Comparison of ENCODE assay signal across 14 mouse cellular contexts in the genomic region with DNA sequence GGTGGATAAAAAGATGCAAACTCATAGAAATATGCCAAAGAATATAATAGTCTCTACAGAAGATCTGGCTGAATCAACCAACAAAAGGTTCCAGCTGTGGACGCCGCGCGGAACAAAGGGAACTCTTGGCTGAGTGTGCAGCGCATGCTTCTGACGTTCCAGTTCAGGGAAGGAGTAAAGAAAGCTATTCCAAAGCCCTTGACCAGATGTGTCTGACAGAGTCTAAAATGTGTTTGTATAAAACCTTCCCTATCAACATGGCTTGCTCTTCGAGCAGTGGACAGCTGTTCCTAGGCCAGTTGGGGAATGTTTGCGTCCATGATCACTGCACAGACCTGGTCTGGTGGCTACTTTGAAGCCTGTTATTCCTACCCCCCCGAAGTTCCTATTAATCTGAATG.
DNase-seq lines count a peak whose midpoint lies in the region; ATAC-seq lines count a peak whose summit lies in the region.
"Had no signal": no experiment of that assay in that cellular context is flagged by ENCODE, and none has a peak within 500 bp of the region (broad histone marks: within the 10 kb centered on the region; RNA-seq: fewer than 3 reads in every experiment).

No protein-coding gene starts in this region.

- no peak for ATAC-seq in embryonic facial prominence, embryonic 12.5 days (ENCODE audit: insufficient number of reproducible peaks, insufficient read depth, low FRiP score, low TSS enrichment)
- no peak for ATAC-seq in kidney, embryonic 16.5 days (ENCODE audit: low FRiP score, low TSS enrichment)
- peak; percentile 69; the same call in 1 of the 2 replicates for ATAC-seq in embryonic facial prominence, embryonic 15.5 days (ENCODE audit: insufficient number of reproducible peaks, low FRiP score, low TSS enrichment, low read depth)
- ATAC-seq: hindbrain, embryonic 16.5 days had no signal

- H3K27me3 ChIP-seq in embryonic facial prominence, embryonic 12.5 days = no peaks in the 10 kb centered on the region
- H3K27me3 ChIP-seq in embryonic facial prominence, embryonic 10.5 days (replicated peaks; ENCODE audit: low read depth, poor library complexity, severe bottlenecking) = no peaks in the 10 kb centered on the region
- H3K27me3 ChIP-seq in kidney, embryonic 16.5 days (ENCODE audit: insufficient read depth, low read length) = no peaks in the 10 kb centered on the region
- H3K27me3 ChIP-seq in embryonic facial prominence, embryonic 15.5 days = no peaks in the 10 kb centered on the region
- H3K27me3 ChIP-seq: heart, embryonic 13.5 days had no signal

- 74% methylated on average over 9 of the region's 9 CpGs for WGBS in embryonic facial prominence, embryonic 12.5 days
- 87% methylated on average over 9 of the region's 9 CpGs for WGBS in embryonic facial prominence, embryonic 10.5 days
- 91% methylated on average over 9 of the region's 9 CpGs for WGBS in kidney, embryonic 16.5 days
- 53% methylated on average over 9 of the region's 9 CpGs for WGBS in embryonic facial prominence, embryonic 15.5 days

- intact Hi-C loops in heart, postnatal 14 days (cut with DNase I) = no loop called here

- H3K9ac ChIP-seq in embryonic facial prominence, embryonic 12.5 days = no peak overlapping the region
- no peak overlapping the region for H3K9ac ChIP-seq in kidney, embryonic 16.5 days (replicated peaks; ENCODE audit: low read length)
- no peak overlapping the region for H3K9ac ChIP-seq in embryonic facial prominence, embryonic 15.5 days
- H3K9ac ChIP-seq: heart, embryonic 13.5 days had no signal

- no peaks in the 10 kb centered on the region for H3K36me3 ChIP-seq in embryonic facial prominence, embryonic 12.5 days
- no peaks in the 10 kb centered on the region for H3K36me3 ChIP-seq in embryonic facial prominence, embryonic 10.5 days (replicated peaks)
- no peaks in the 10 kb centered on the region for H3K36me3 ChIP-seq in kidney, embryonic 16.5 days (ENCODE audit: insufficient read depth, low read length)
- H3K36me3 ChIP-seq in embryonic facial prominence, embryonic 15.5 days = no peaks in the 10 kb centered on the region
- H3K36me3 ChIP-seq: heart, embryonic 13.5 days had no signal

- no peak overlapping the region for H3K4me2 ChIP-seq in embryonic facial prominence, embryonic 12.5 days (replicated peaks)
- H3K4me2 ChIP-seq in kidney, embryonic 16.5 days (replicated peaks; ENCODE audit: low read depth, low read length) = no peak overlapping the region
- peak overlapping the region; percentile 2; the same call in 1 of the 2 replicates for H3K4me2 ChIP-seq in embryonic facial prominence, embryonic 15.5 days (replicated peaks)
- H3K4me2 ChIP-seq: heart, embryonic 13.5 days had no signal

- H3K4me3 ChIP-seq in embryonic facial prominence, embryonic 12.5 days = no peak overlapping the region
- no peak overlapping the region for H3K4me3 ChIP-seq in embryonic facial prominence, embryonic 10.5 days
- H3K4me3 ChIP-seq in kidney, embryonic 16.5 days (ENCODE audit: low read length) = no peak overlapping the region
- no peak overlapping the region for H3K4me3 ChIP-seq in embryonic facial prominence, embryonic 15.5 days (replicated peaks)
- H3K4me3 ChIP-seq: heart, embryonic 13.5 days had no signal

- no peak for DNase-seq in embryonic facial prominence, embryonic 10.5 days (ENCODE audit: low spot score)
- DNase-seq in kidney, postnatal 10 days = peak; percentile 8
- peak; percentile 32 to 43 for DNase-seq in heart, postnatal 14 days
- DNase-seq in adrenal gland, postnatal 4 days (ENCODE audit: low spot score in 2 of 2) = no peak
- DNase-seq in thymus, postnatal 4 days = no peak
- DNase-seq: cerebellum, adult 2 months; embryo, embryonic 11 days; kidney, adult 8-10 months; thymus, postnatal 25 days had no signal

- H3K9me3 ChIP-seq in embryonic facial prominence, embryonic 12.5 days = no peaks in the 10 kb centered on the region
- no peaks in the 10 kb centered on the region for H3K9me3 ChIP-seq in embryonic facial prominence, embryonic 10.5 days
- H3K9me3 ChIP-seq in kidney, embryonic 16.5 days (ENCODE audit: low read length) = no peaks in the 10 kb centered on the region
- H3K9me3 ChIP-seq in embryonic facial prominence, embryonic 15.5 days (replicated peaks) = no peaks in the 10 kb centered on the region
- H3K9me3 ChIP-seq: heart, embryonic 13.5 days had no signal

- H3K27ac ChIP-seq in embryonic facial prominence, embryonic 12.5 days = 0 out of 2 replicates have a peak overlapping the region, but pooled peaks have one; percentile 54
- H3K27ac ChIP-seq in embryonic facial prominence, embryonic 10.5 days (replicated peaks) = no peak overlapping the region
- no peak overlapping the region for H3K27ac ChIP-seq in kidney, embryonic 16.5 days (ENCODE audit: low read length)
- H3K27ac ChIP-seq in embryonic facial prominence, embryonic 15.5 days (replicated peaks) = peak overlapping the region; percentile 77
- H3K27ac ChIP-seq: heart, embryonic 13.5 days had no signal

- H3K4me1 ChIP-seq in embryonic facial prominence, embryonic 12.5 days = 0 out of 2 replicates have a peak, but pooled peaks cover 4% of the 10 kb centered on the region
- H3K4me1 ChIP-seq in embryonic facial prominence, embryonic 10.5 days = 0 out of 2 replicates have a peak, but pooled peaks cover 2% of the 10 kb centered on the region
- no peaks in the 10 kb centered on the region for H3K4me1 ChIP-seq in kidney, embryonic 16.5 days (ENCODE audit: insufficient read depth, low read length)
- no peaks in the 10 kb centered on the region for H3K4me1 ChIP-seq in embryonic facial prominence, embryonic 15.5 days
- H3K4me1 ChIP-seq: heart, embryonic 13.5 days had no signal

Comparison
In these comparisons a context has a peak if more than half of its experiments do, and no peak if none do; other contexts are left out.
1. H3K27ac ChIP-seq: peak in embryonic facial prominence, embryonic 12.5 days (single experiment) and embryonic facial prominence, embryonic 15.5 days (single experiment); none in embryonic facial prominence, embryonic 10.5 days (single experiment) and kidney, embryonic 16.5 days (single experiment).
2. DNase-seq: peak in kidney, postnatal 10 days (single experiment) and heart, postnatal 14 days (2 of 2); none in embryonic facial prominence, embryonic 10.5 days (single experiment), adrenal gland, postnatal 4 days (0 of 2) and thymus, postnatal 4 days (single experiment).